Comparison of ENCODE assay signal across 8 mouse cellular contexts in genomic region chr11:98075195-98075808, GRCm38 (mm10). TPM values are rescaled to one million over a fixed set of nuclear protein-coding genes. Genes with fewer than 3 reads are reported as not detected.
DNase-seq lines count a peak whose midpoint lies in the region; ATAC-seq and TF ChIP-seq lines count a peak whose summit lies in the region.

No protein-coding gene starts in this region.

- no peak for TF ChIP-seq EP300 in liver, postnatal 0 days (IDR thresholded peaks at IDR 0.05; ENCODE audit: low read depth)

- H3K9me3 ChIP-seq in E14TG2a.4 (ENCODE audit: low read length): peaks cover 29% of the 10 kb centered on the region
- no peaks in the 10 kb centered on the region for H3K9me3 ChIP-seq in forebrain, embryonic 14.5 days (replicated peaks; ENCODE audit: control insufficient read depth, low read length)
- H3K9me3 ChIP-seq in liver, postnatal 0 days (ENCODE audit: low read length): no peaks in the 10 kb centered on the region
- H3K9me3 ChIP-seq in neural tube, embryonic 15.5 days (replicated peaks): no peaks in the 10 kb centered on the region

- DNase-seq in c-Kit-positive CD71-positive TER-119-positive erythroid progenitor cells, embryonic 14.5 days (ENCODE audit: low spot score): peak; percentile 72
- DNase-seq in forebrain, embryonic 14.5 days (ENCODE audit: low spot score): peak; percentile 92
- DNase-seq in heart, postnatal 10 days: peak; percentile 91 to 95
- DNase-seq in kidney, postnatal 4 days: peak; percentile 94
- peak; percentile 88 for DNase-seq in liver, postnatal 0 days
- peak; percentile 95 for DNase-seq in testis, postnatal 10 days (ENCODE audit: low spot score)

- intact Hi-C loops in heart, postnatal 10 days (cut with DNase I): loop anchor here (1.0 to 2.0 kb wide), 2 partner anchors 44 to 175 kb away; no protein-coding TSS in a partner anchor

- H3K9ac ChIP-seq in forebrain, embryonic 14.5 days (ENCODE audit: low read length): no peak overlapping the region
- H3K9ac ChIP-seq in liver, postnatal 0 days (replicated peaks): no peak overlapping the region
- H3K9ac ChIP-seq in neural tube, embryonic 15.5 days (replicated peaks): peak overlapping the region; percentile 28

- TF ChIP-seq CTCF in E14TG2a.4 (conservative IDR thresholded peaks at IDR 0.05; ENCODE audit: low read length): peak; percentile 93
- peak; percentile 93 for TF ChIP-seq CTCF in liver, postnatal 0 days (IDR thresholded peaks at IDR 0.05; ENCODE audit: low read depth)

- peak; percentile 65; the same call in 1 of the 2 replicates for ATAC-seq in forebrain, embryonic 14.5 days
- ATAC-seq in liver, postnatal 0 days: no peak
- ATAC-seq in neural tube, embryonic 15.5 days (ENCODE audit: low FRiP score): peak; percentile 41; the same call in 1 of the 2 replicates

- H3K27me3 ChIP-seq in E14TG2a.4 (ENCODE audit: insufficient read depth, low read length): no peaks in the 10 kb centered on the region
- no peaks in the 10 kb centered on the region for H3K27me3 ChIP-seq in forebrain, embryonic 14.5 days (replicated peaks; ENCODE audit: control insufficient read depth, insufficient read depth, low read length)
- H3K27me3 ChIP-seq in liver, postnatal 0 days (ENCODE audit: insufficient read depth, low read length): no peaks in the 10 kb centered on the region
- no peaks in the 10 kb centered on the region for H3K27me3 ChIP-seq in neural tube, embryonic 15.5 days (replicated peaks)

- no peak overlapping the region for H3K4me2 ChIP-seq in forebrain, embryonic 14.5 days (ENCODE audit: low read length)
- H3K4me2 ChIP-seq in liver, postnatal 0 days (ENCODE audit: low read depth, low read length): no peak overlapping the region
- H3K4me2 ChIP-seq in neural tube, embryonic 15.5 days: peak overlapping the region; percentile 36

- no peak overlapping the region for H3K27ac ChIP-seq in forebrain, embryonic 14.5 days (ENCODE audit: low read depth, low read length)
- H3K27ac ChIP-seq in liver, postnatal 0 days (ENCODE audit: low read depth): no peak overlapping the region
- no peak overlapping the region for H3K27ac ChIP-seq in neural tube, embryonic 15.5 days (replicated peaks)

- peaks cover 10% of the 10 kb centered on the region for H3K4me1 ChIP-seq in E14TG2a.4 (replicated peaks; ENCODE audit: low read depth, low read length)
- H3K4me1 ChIP-seq in forebrain, embryonic 14.5 days (ENCODE audit: control insufficient read depth, insufficient read depth, low read length): no peaks in the 10 kb centered on the region
- no peaks in the 10 kb centered on the region for H3K4me1 ChIP-seq in liver, postnatal 0 days (ENCODE audit: insufficient read depth)
- peaks cover 3% of the 10 kb centered on the region; the same call in 1 of the 2 replicates for H3K4me1 ChIP-seq in neural tube, embryonic 15.5 days

- WGBS in forebrain, embryonic 14.5 days: 17% methylated on average over 13 of the region's 13 CpGs
- WGBS in liver, postnatal 0 days (ENCODE audit: insufficient replicate concordance): 26% methylated on average over 13 of the region's 13 CpGs
- 18% methylated on average over 13 of the region's 13 CpGs for WGBS in neural tube, embryonic 15.5 days

- no peak overlapping the region for H3K4me3 ChIP-seq in E14TG2a.4 (replicated peaks; ENCODE audit: low read length)
- no peak overlapping the region for H3K4me3 ChIP-seq in forebrain, embryonic 14.5 days (ENCODE audit: low read depth, low read length)
- no peak overlapping the region for H3K4me3 ChIP-seq in liver, postnatal 0 days (ENCODE audit: low read depth, low read length)
- H3K4me3 ChIP-seq in neural tube, embryonic 15.5 days (replicated peaks): no peak overlapping the region

- peaks cover 21% of the 10 kb centered on the region for H3K36me3 ChIP-seq in E14TG2a.4 (ENCODE audit: insufficient read depth, low read length)
- no peaks in the 10 kb centered on the region for H3K36me3 ChIP-seq in forebrain, embryonic 14.5 days (ENCODE audit: control insufficient read depth, insufficient read depth, low read length)
- no peaks in the 10 kb centered on the region for H3K36me3 ChIP-seq in liver, postnatal 0 days (replicated peaks; ENCODE audit: insufficient read depth, low read length)
- H3K36me3 ChIP-seq in neural tube, embryonic 15.5 days: no peaks in the 10 kb centered on the region

RNA-seq across cellular contexts. Expression of gene Stac2, which starts 22.0 kb away (rescaled TPM):
- 1.1 and 2.4 TPM in 2 replicates for polyA plus RNA-seq in forebrain, embryonic 14.5 days (2014; fragmentation: Nextera tagmentation; extraction: Ambion mirVana)
- total RNA-seq in heart, postnatal 10 days (2021): under 1 TPM; 0.31 to 0.42 TPM
- 0.07 and 0.13 TPM in 2 replicates for polyA plus RNA-seq in liver, postnatal 0 days (2015; fragmentation: Nextera tagmentation; extraction: Ambion mirVana)
- polyA plus RNA-seq in neural tube, embryonic 15.5 days (2015; fragmentation: Nextera tagmentation; extraction: Ambion mirVana): 15.8 and 18.2 TPM in 2 replicates

RNA-seq across cellular contexts. Expression of gene Rpl19, which starts 48.8 kb away (rescaled TPM):
- polyA plus RNA-seq in forebrain, embryonic 14.5 days (2014; fragmentation: Nextera tagmentation; extraction: Ambion mirVana): 787 and 932 TPM in 2 replicates
- total RNA-seq in heart, postnatal 10 days (2021): 100 to 1,000 TPM; 713 to 718 TPM
- 568 TPM in 2 replicates for polyA plus RNA-seq in liver, postnatal 0 days (2015; fragmentation: Nextera tagmentation; extraction: Ambion mirVana)
- polyA plus RNA-seq in neural tube, embryonic 15.5 days (2015; fragmentation: Nextera tagmentation; extraction: Ambion mirVana): 655 and 750 TPM in 2 replicates

RNA-seq across cellular contexts. Expression of gene Cacnb1, which starts 52.5 kb away (rescaled TPM):
- polyA plus RNA-seq in forebrain, embryonic 14.5 days (2014; fragmentation: Nextera tagmentation; extraction: Ambion mirVana): 22.1 and 29.2 TPM in 2 replicates
- total RNA-seq in heart, postnatal 10 days (2021): 1 to 10 TPM; 7.4 to 8.0 TPM
- polyA plus RNA-seq in liver, postnatal 0 days (2015; fragmentation: Nextera tagmentation; extraction: Ambion mirVana): 0.23 and 0.77 TPM in 2 replicates
- polyA plus RNA-seq in neural tube, embryonic 15.5 days (2015; fragmentation: Nextera tagmentation; extraction: Ambion mirVana): 50.9 and 63.0 TPM in 2 replicates

Comparison
In these comparisons a context has a peak if more than half of its experiments do, and no peak if none do; other contexts are left out.
1. RNA of gene Cacnb1, which starts 52.5 kb away (polyA plus RNA-seq): 50.9 to 63.0 TPM in neural tube, embryonic 15.5 days and 22.1 to 29.2 TPM in forebrain, embryonic 14.5 days; 0.23 to 0.77 TPM in liver, postnatal 0 days; every median in the first group is over 10 times any median in the second.
2. Peak in every context shown above with its lines, with median percentiles within 50 percentile points of each other: DNase-seq.